In genomic region chr3:108562133-108562730, GRCm38 (mm10) we compare ENCODE assay signal across 8 mouse cellular contexts. TPM values are rescaled to one million over a fixed set of nuclear protein-coding genes. Genes with fewer than 3 reads are reported as not detected.
DNase-seq lines count a peak whose midpoint lies in the region; ATAC-seq and TF ChIP-seq lines count a peak whose summit lies in the region.

TSS of gene Tmem167b (minus strand) at chr3:108562466.

- H3K27ac ChIP-seq in bone marrow, adult 2 months (ENCODE audit: control insufficient read depth, insufficient read depth, low read depth, low read length, poor library complexity), result peak within 1 kb of the TSS; percentile 92
- H3K27ac ChIP-seq in embryonic facial prominence, embryonic 15.5 days (replicated peaks), result peak within 1 kb of the TSS; percentile 97
- H3K27ac ChIP-seq in limb, embryonic 14.5 days (replicated peaks; ENCODE audit: low read depth, low read length), result peak within 1 kb of the TSS; percentile 88
- peak within 1 kb of the TSS; percentile 93 for H3K27ac ChIP-seq in midbrain, postnatal 0 days (ENCODE audit: low read depth, low read length)

- under 1% methylated on average over 45 of the region's 45 CpGs for WGBS in bone marrow, adult 2 months
- 1% methylated on average over 45 of the region's 45 CpGs for WGBS in embryonic facial prominence, embryonic 15.5 days
- under 1% methylated on average over 45 of the region's 45 CpGs for WGBS in limb, embryonic 14.5 days
- under 1% methylated on average over 44 of the region's 45 CpGs for WGBS in midbrain, postnatal 0 days

- no peaks in the 10 kb centered on the region for H3K9me3 ChIP-seq in embryonic facial prominence, embryonic 15.5 days (replicated peaks)
- H3K9me3 ChIP-seq in limb, embryonic 14.5 days (ENCODE audit: control insufficient read depth, low read length), result no peaks in the 10 kb centered on the region
- no peaks in the 10 kb centered on the region for H3K9me3 ChIP-seq in midbrain, postnatal 0 days (ENCODE audit: low read length)

- no peaks in the 10 kb centered on the region for H3K27me3 ChIP-seq in embryonic facial prominence, embryonic 15.5 days
- no peaks in the 10 kb centered on the region for H3K27me3 ChIP-seq in limb, embryonic 14.5 days (ENCODE audit: control insufficient read depth, insufficient read depth, low read length)
- H3K27me3 ChIP-seq in midbrain, postnatal 0 days (ENCODE audit: insufficient read depth, low read length), result no peaks in the 10 kb centered on the region

- ATAC-seq in embryonic facial prominence, embryonic 15.5 days (ENCODE audit: insufficient number of reproducible peaks, low FRiP score, low TSS enrichment, low read depth), result peak; percentile 96
- peak; percentile 97 for ATAC-seq in limb, embryonic 14.5 days (ENCODE audit: low FRiP score, low read depth)
- ATAC-seq in midbrain, postnatal 0 days (ENCODE audit: low FRiP score), result peak; percentile 96

- no peaks in the 10 kb centered on the region; the same call in 1 of the 2 replicates for H3K4me1 ChIP-seq in bone marrow, adult 2 months (ENCODE audit: control insufficient read depth, insufficient read depth, low read length)
- H3K4me1 ChIP-seq in embryonic facial prominence, embryonic 15.5 days, result peaks cover 12% of the 10 kb centered on the region
- H3K4me1 ChIP-seq in limb, embryonic 14.5 days (ENCODE audit: control insufficient read depth, insufficient read depth, low read length), result peaks cover 12% of the 10 kb centered on the region; the same call in 1 of the 2 replicates
- H3K4me1 ChIP-seq in midbrain, postnatal 0 days (ENCODE audit: insufficient read depth, low read length), result no peaks in the 10 kb centered on the region

- H3K9ac ChIP-seq in embryonic facial prominence, embryonic 15.5 days, result peak within 1 kb of the TSS; percentile 83
- peak within 1 kb of the TSS; percentile 72 for H3K9ac ChIP-seq in limb, embryonic 14.5 days (ENCODE audit: low read depth, low read length, severe bottlenecking)
- peak within 1 kb of the TSS; percentile 77 for H3K9ac ChIP-seq in midbrain, postnatal 0 days (replicated peaks; ENCODE audit: low read length, poor library complexity, severe bottlenecking)

- no peak for TF ChIP-seq CTCF in bone marrow, adult 2 months (IDR thresholded peaks at IDR 0.05; ENCODE audit: control insufficient read depth, insufficient read depth, low read length)
- TF ChIP-seq CTCF in midbrain, postnatal 0 days (IDR thresholded peaks at IDR 0.05), result peak; percentile 28; the same call in 1 of the 2 replicates

- TF ChIP-seq POLR2A in bone marrow, adult 2 months (IDR thresholded peaks at IDR 0.05; ENCODE audit: borderline replicate concordance, control insufficient read depth, low read depth, low read length), result peak; percentile 90
- TF ChIP-seq POLR2A in limb, embryonic 14.5 days (IDR thresholded peaks at IDR 0.05; ENCODE audit: borderline replicate concordance, extremely low read depth, insufficient read depth, insufficient read length), result no peak

- peak within 1 kb of the TSS; percentile 89 for H3K4me2 ChIP-seq in embryonic facial prominence, embryonic 15.5 days (replicated peaks)
- H3K4me2 ChIP-seq in limb, embryonic 14.5 days (replicated peaks; ENCODE audit: low read depth, low read length, severe bottlenecking), result peak within 1 kb of the TSS; percentile 89
- peak within 1 kb of the TSS; percentile 72 for H3K4me2 ChIP-seq in midbrain, postnatal 0 days (ENCODE audit: low read depth, low read length, poor library complexity, severe bottlenecking)

- peak; percentile 99 for DNase-seq in 416B (ENCODE audit: low read depth)
- DNase-seq in heart, adult 8-10 months (ENCODE audit: low spot score), result peak; percentile 99
- DNase-seq in kidney, adult 9 months, result peak; percentile 98
- DNase-seq in limb, embryonic 14.5 days (ENCODE audit: low spot score), result peak; percentile 100
- peak; percentile 100 for DNase-seq in midbrain, postnatal 0 days (ENCODE audit: low spot score)
- DNase-seq in spleen, postnatal 14 days (ENCODE audit: low spot score in 2 of 2), result peak; percentile 88 to 94

- H3K36me3 ChIP-seq in embryonic facial prominence, embryonic 15.5 days, result peaks cover 29% of the 10 kb centered on the region
- H3K36me3 ChIP-seq in limb, embryonic 14.5 days (ENCODE audit: control insufficient read depth, insufficient read depth, low read length), result peaks cover 25% of the 10 kb centered on the region
- H3K36me3 ChIP-seq in midbrain, postnatal 0 days (ENCODE audit: insufficient read depth, low read length), result peaks cover 16% of the 10 kb centered on the region

- H3K4me3 ChIP-seq in bone marrow, adult 2 months (replicated peaks; ENCODE audit: control insufficient read depth, low read depth, low read length), result peak within 1 kb of the TSS; percentile 77
- peak within 1 kb of the TSS; percentile 87 for H3K4me3 ChIP-seq in embryonic facial prominence, embryonic 15.5 days (replicated peaks)
- peak within 1 kb of the TSS; percentile 68 for H3K4me3 ChIP-seq in limb, embryonic 14.5 days (replicated peaks; ENCODE audit: low read length)
- peak within 1 kb of the TSS; percentile 83 for H3K4me3 ChIP-seq in midbrain, postnatal 0 days (ENCODE audit: low read depth, low read length)

RNA-seq across cellular contexts. Expression of gene Tmem167b, which starts in this region (rescaled TPM):
- 17.3 and 20.8 TPM in 2 replicates for polyA plus RNA-seq in bone marrow, adult 2 months (2011; ENCODE audit: insufficient read depth, insufficient read length, low replicate concordance, missing spikeins)
- 48.6 and 49.6 TPM in 2 replicates for polyA plus RNA-seq in embryonic facial prominence, embryonic 15.5 days (2015; fragmentation: Nextera tagmentation; extraction: Ambion mirVana)
- total RNA-seq in heart, adult 8-10 months (2022), result 10 to 100 TPM; 28.6 to 29.7 (median 29.1) TPM
- 10.8 and 14.8 TPM in 2 replicates for polyA plus RNA-seq in limb, embryonic 14.5 days (2012; rRNA removed)
- 43.9 and 48.2 TPM in 2 replicates for polyA plus RNA-seq in limb, embryonic 14.5 days (2014; fragmentation: Nextera tagmentation; extraction: Ambion mirVana)
- 35.6 and 50.2 TPM in 2 replicates for total RNA-seq in midbrain, postnatal 0 days (2014; rRNA removed)
- 40.4 and 41.7 TPM in 2 replicates for polyA plus RNA-seq in midbrain, postnatal 0 days (2015; fragmentation: Nextera tagmentation; extraction: Ambion mirVana)

Comparison
In these comparisons a context has a peak if more than half of its experiments do, and no peak if none do; other contexts are left out.
1. Peak in every context shown above with its lines: DNase-seq, ATAC-seq, H3K4me3 ChIP-seq and H3K27ac ChIP-seq.